Mouse (Mus musculus): ENCODE data around the gene Osbpl5. TPM values are rescaled to one million over a fixed set of nuclear protein-coding genes. Genes with fewer than 3 reads are reported as not detected.
"Not testable (repeated sequence)": the region's sequence is repeated elsewhere in the genome, so short reads cannot be mapped to it uniquely, and the experiment has no call there.

The Osbpl5 gene
- polyA plus RNA-seq, 1 experiment from 2014 or later, result 38.1 TPM

DNA sequence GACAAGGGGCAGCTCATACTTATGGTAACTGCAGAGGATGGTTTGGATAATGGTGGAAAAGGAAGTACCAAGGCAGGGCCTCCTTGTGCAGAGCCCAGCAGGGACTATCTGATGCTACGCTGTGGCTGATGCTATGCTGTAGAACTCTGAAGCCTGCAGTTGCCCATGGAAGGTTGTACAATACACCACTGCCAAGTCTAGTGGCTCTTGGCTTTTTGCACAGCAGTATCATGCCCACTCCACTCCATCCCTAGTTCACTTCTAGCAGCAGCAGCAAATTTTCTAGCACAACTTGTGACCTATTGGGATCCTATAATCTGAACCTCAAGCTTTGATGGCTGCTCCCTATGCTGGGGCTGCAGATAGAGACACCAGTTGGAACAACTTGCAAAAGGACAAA is 75.2 kb downstream of the Osbpl5 start:
- Histone ChIP-seq H3K27ac (no peak overlapping the region), H3K9me3 (ENCODE audit: control insufficient read depth, low read length) (no peaks in the 10 kb centered on the region), H3K4me1 (replicated peaks; ENCODE audit: control insufficient read depth, insufficient read depth, low read length) (no peaks in the 10 kb centered on the region), H3K9ac (no peak overlapping the region), H3K4me3 (replicated peaks; ENCODE audit: low read length) (no peak overlapping the region), H3K27me3 (ENCODE audit: control insufficient read depth, insufficient read depth, low read length) (no peaks in the 10 kb centered on the region), H3K4me2 (replicated peaks) (no peak overlapping the region), H3K36me3 (replicated peaks; ENCODE audit: control insufficient read depth, insufficient read depth) (no peaks in the 10 kb centered on the region)
- no peak for ATAC-seq (ENCODE audit: low FRiP score)
- DNase-seq (ENCODE audit: low spot score), result no peak
- 91% methylated on average over 1 of the region's 1 CpGs for WGBS

DNA sequence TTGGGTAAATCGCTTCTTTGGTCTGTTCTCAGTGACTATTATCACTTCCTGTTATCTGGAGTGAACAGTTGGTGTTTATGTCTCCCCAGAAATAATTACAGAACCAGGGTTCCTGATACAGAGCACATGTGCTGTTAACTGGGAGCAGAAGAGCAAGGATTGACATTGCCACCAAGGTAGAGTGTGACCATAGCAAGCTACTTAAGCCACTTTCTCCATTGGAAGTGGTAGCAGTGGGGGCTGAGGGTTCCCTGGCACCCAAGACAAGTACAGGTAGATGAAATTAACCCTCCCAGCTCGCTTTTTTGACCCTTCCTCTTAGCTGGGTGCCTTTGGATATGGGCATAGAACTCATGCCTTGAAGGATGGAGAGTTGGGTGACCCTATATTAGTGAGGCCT is 75.9 kb downstream of the Osbpl5 start:
- H3K9ac ChIP-seq; H3K9me3 ChIP-seq (ENCODE audit: control insufficient read depth, low read length); H3K4me3 ChIP-seq (replicated peaks; ENCODE audit: low read length); H3K4me2 ChIP-seq (replicated peaks); DNase-seq (ENCODE audit: low spot score); H3K27ac ChIP-seq; H3K27me3 ChIP-seq (ENCODE audit: control insufficient read depth, insufficient read depth, low read length); H3K4me1 ChIP-seq (replicated peaks; ENCODE audit: control insufficient read depth, insufficient read depth, low read length); H3K36me3 ChIP-seq (replicated peaks; ENCODE audit: control insufficient read depth, insufficient read depth); ATAC-seq (ENCODE audit: low FRiP score): not testable (repeated sequence)
- 62% methylated on average over 2 of the region's 2 CpGs for WGBS

DNA sequence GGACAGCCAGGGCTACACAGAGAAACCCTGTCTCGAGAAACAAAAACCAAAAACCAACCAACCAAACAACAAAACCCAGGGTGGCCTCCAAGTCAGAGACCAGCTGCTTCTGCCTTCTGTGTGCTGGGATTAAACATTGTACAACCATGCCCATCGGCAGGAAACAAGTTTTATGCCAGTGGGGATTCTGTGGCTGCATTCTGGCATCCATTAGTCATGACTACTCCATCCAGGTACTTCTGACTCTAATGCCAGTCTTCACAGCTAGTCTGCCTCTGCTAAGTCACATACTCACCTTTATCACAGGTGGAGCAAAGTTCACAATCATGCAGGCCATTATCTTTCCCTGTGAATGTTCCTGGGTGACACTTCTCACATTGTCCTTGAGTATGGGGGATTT is 77.1 kb downstream of the Osbpl5 start:
- H3K4me1 ChIP-seq (replicated peaks; ENCODE audit: control insufficient read depth, insufficient read depth, low read length); H3K27me3 ChIP-seq (ENCODE audit: control insufficient read depth, insufficient read depth, low read length); DNase-seq (ENCODE audit: low spot score); H3K27ac ChIP-seq; ATAC-seq (ENCODE audit: low FRiP score); H3K36me3 ChIP-seq (replicated peaks; ENCODE audit: control insufficient read depth, insufficient read depth); H3K9ac ChIP-seq; H3K4me2 ChIP-seq (replicated peaks); H3K4me3 ChIP-seq (replicated peaks; ENCODE audit: low read length); H3K9me3 ChIP-seq (ENCODE audit: control insufficient read depth, low read length): not testable (repeated sequence)
- WGBS, result 76% methylated on average over 2 of the region's 2 CpGs

DNA sequence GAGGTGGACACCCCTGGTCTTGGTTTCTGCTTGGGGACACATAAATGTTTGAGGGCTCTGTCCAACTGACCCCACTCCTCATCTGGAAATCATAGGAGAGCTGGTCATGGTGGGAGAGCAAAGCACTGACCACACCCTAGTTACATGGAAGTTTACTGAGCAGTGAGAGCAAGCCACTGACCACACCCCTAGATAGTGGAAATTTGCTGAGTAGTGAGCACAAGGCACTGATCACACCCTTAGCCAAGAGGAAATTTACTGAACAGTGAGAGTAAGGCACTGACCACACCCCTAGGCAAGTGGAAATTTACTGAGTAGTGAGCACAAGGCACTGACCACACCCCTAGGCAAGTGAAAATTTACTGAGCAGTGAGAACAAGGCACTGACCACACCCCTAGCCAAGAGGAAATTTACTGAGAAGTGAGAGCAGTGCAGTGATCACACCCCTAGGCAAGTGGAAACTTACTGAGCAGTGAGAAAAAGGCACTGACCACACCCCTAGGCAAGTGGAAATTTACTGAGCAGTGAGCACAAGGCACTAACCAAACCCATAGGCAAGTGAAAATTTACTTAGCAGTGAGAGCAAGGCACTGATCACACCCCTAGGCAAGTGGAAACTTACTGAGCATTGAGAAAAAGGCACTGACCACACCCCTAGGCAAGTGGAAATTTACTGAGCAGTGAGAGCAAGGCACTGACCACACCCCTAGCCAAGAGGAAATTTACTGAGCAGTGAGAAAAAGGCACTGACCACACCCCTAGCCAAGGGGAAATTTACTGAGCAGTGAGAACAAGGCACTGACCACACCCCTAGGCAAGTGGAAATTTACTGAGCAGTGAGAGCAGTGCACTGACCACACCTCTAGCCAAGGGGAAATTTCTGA is 90.1 kb downstream of the Osbpl5 start:
- ATAC-seq (ENCODE audit: low FRiP score) (no peak), DNase-seq (ENCODE audit: low spot score) (no peak)
- no peak overlapping the region for H3K27ac ChIP-seq
- H3K4me2 ChIP-seq (replicated peaks), result no peak overlapping the region
- no peaks in the 10 kb centered on the region for H3K27me3 ChIP-seq (ENCODE audit: control insufficient read depth, insufficient read depth, low read length)
- no peak overlapping the region for H3K4me3 ChIP-seq (replicated peaks; ENCODE audit: low read length)
- no peak overlapping the region for H3K9ac ChIP-seq
- H3K4me1 ChIP-seq (replicated peaks; ENCODE audit: control insufficient read depth, insufficient read depth, low read length), result no peaks in the 10 kb centered on the region
- H3K9me3 ChIP-seq (ENCODE audit: control insufficient read depth, low read length), result no peaks in the 10 kb centered on the region
- H3K36me3 ChIP-seq (replicated peaks; ENCODE audit: control insufficient read depth, insufficient read depth), result no peaks in the 10 kb centered on the region

DNA sequence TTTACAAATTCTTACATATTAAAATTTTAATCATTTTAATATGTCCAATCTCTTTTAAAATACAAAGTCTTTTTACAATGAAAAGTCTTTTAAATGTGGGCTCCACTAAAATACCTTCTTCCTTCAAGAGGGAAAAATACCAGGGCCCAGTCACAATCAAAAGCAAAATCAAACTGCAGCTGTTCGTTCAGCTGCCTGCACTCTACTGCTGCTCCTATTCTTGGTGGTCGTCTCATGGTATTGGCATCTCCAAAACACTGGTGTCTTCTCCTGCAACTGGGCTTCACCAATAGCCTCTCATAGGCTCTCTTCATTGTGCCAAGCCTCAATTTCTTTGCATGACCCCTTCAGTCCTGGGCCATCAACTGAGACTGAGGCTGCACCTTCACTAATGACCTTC is 93.3 kb downstream of the Osbpl5 start:
- Histone ChIP-seq H3K27ac (no peak overlapping the region), H3K4me1 (replicated peaks; ENCODE audit: control insufficient read depth, insufficient read depth, low read length) (no peaks in the 10 kb centered on the region), H3K36me3 (replicated peaks; ENCODE audit: control insufficient read depth, insufficient read depth) (no peaks in the 10 kb centered on the region), H3K27me3 (ENCODE audit: control insufficient read depth, insufficient read depth, low read length) (no peaks in the 10 kb centered on the region), H3K9me3 (ENCODE audit: control insufficient read depth, low read length) (no peaks in the 10 kb centered on the region), H3K9ac (no peak overlapping the region), H3K4me2 (replicated peaks) (no peak overlapping the region), H3K4me3 (replicated peaks; ENCODE audit: low read length) (no peak overlapping the region)
- no peak for ATAC-seq (ENCODE audit: low FRiP score)
- no peak for DNase-seq (ENCODE audit: low spot score)
- WGBS, result 86% methylated on average over 2 of the region's 2 CpGs

DNA sequence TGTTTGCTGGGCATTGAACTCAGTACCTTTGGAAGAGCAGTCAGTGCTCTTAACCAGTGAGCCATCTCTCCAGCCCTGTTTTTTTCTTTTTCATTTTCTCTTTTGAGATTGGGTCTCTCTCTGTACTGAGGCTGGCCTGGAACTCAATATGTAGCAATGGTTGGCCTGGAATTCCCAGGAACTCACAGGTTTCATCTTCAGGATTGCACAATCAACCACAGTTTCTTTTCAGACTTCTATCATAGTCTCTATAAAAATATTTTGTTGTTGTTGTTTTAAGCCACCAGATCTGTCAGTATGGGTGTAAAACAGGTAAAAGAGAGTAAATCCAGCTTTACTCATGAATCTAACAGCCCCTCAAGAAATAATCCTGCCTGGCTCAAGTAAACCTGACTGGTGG is 96.0 kb downstream of the Osbpl5 start:
- Histone ChIP-seq H3K4me1 (replicated peaks; ENCODE audit: control insufficient read depth, insufficient read depth, low read length) (no peaks in the 10 kb centered on the region), H3K36me3 (replicated peaks; ENCODE audit: control insufficient read depth, insufficient read depth) (no peaks in the 10 kb centered on the region), H3K9ac (no peak overlapping the region), H3K9me3 (ENCODE audit: control insufficient read depth, low read length) (no peaks in the 10 kb centered on the region), H3K27ac (no peak overlapping the region), H3K4me2 (replicated peaks) (no peak overlapping the region), H3K27me3 (ENCODE audit: control insufficient read depth, insufficient read depth, low read length) (no peaks in the 10 kb centered on the region), H3K4me3 (replicated peaks; ENCODE audit: low read length) (no peak overlapping the region)
- ATAC-seq (ENCODE audit: low FRiP score) (no peak), DNase-seq (ENCODE audit: low spot score) (no peak)

DNA sequence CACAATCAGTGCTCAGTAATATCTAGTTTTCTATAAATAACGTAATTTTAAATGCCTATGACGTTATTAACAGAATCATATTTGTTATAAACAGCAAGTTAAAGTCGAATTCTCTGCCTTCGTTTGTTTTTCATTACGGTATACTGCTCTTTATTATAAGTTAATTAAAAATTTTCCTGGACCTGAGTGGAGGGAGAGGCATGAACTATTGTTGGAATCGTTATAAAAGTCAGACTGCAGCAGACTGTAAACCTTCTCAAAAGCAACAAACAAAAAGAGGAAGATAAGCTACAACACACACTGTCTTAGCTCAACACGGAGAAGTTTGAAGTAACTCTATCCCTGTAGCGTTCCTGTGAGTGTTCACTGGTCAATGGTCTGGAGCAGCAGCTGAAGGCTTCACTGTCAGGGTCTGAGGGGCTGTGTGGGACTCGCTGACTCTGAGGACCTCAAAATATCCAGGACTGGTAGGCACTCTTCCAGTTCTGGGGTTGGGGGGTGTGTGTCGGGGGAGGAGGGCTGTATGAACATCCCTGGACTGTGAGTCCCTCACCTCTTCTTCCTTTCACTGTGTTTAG is 106.9 kb downstream of the Osbpl5 start:
- not testable (repeated sequence) for H3K27me3 ChIP-seq (ENCODE audit: control insufficient read depth, insufficient read depth, low read length); H3K4me1 ChIP-seq (replicated peaks; ENCODE audit: control insufficient read depth, insufficient read depth, low read length); DNase-seq (ENCODE audit: low spot score); H3K36me3 ChIP-seq (replicated peaks; ENCODE audit: control insufficient read depth, insufficient read depth); H3K27ac ChIP-seq; ATAC-seq (ENCODE audit: low FRiP score); H3K9me3 ChIP-seq (ENCODE audit: control insufficient read depth, low read length)
- Histone ChIP-seq H3K4me2 (replicated peaks) (peak overlapping the region; percentile 92), H3K9ac (peak overlapping the region; percentile 71; the same call in 1 of the 2 replicates), H3K4me3 (replicated peaks; ENCODE audit: low read length) (peak overlapping the region; percentile 69)
- WGBS, result 55% methylated on average over 10 of the region's 10 CpGs

DNA sequence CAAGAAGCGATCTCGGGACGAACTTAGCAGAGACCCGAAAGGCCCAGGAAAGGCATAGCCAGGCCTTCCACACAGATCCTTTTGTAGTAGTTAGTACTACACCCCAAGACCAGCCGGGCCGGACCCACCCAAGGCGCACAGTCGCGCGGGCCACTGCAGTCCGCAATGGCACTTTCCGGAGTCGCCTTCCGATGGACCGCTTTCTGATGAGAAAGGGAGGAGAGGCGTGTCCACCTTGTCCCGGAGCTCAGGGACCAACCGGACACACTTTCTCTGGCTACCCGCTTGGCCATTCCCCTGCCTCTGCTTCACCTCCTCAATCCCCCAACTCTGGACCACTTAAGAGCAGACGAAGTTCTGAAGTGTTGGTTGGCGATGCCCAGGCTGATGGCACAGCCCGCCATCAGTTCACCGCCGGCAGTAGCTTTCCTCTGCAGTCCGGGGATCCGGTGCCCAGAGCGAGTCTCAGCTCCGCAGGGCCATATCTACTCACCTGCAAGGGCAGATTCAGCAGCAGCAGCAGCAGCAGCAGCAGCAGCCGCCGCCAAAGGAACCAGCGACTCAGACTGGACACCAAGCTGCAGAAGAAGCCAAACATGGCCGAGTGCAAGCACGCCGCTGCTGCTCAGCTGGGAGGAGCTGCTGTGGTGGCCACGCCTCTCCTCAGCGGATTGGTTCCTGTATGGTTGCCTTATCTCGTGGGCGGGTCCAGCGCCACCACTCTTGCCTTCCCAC is 107.6 kb downstream of the Osbpl5 start, which contains the start of gene Tnfrsf22:
Gene Tnfrsf22 (minus strand): TSS at position 628 of the 735 bp plus-strand sequence.
- Histone ChIP-seq H3K36me3 (replicated peaks; ENCODE audit: control insufficient read depth, insufficient read depth) (no peaks in the 10 kb centered on the region), H3K27me3 (ENCODE audit: control insufficient read depth, insufficient read depth, low read length) (no peaks in the 10 kb centered on the region), H3K4me1 (replicated peaks; ENCODE audit: control insufficient read depth, insufficient read depth, low read length) (no peaks in the 10 kb centered on the region), H3K4me2 (replicated peaks) (peak within 1 kb of the TSS; percentile 92), H3K4me3 (replicated peaks; ENCODE audit: low read length) (peak within 1 kb of the TSS; percentile 69), H3K27ac (no peak within 1 kb of the TSS), H3K9ac (peak within 1 kb of the TSS; percentile 71), H3K9me3 (ENCODE audit: control insufficient read depth, low read length) (0 out of 2 replicates have a peak, but pooled peaks cover 5% of the 10 kb centered on the region)
- peak; percentile 96 for ATAC-seq (ENCODE audit: low FRiP score)
- DNase-seq (ENCODE audit: low spot score), result peak; percentile 82
- WGBS, result 4% methylated on average over 39 of the region's 39 CpGs

DNA sequence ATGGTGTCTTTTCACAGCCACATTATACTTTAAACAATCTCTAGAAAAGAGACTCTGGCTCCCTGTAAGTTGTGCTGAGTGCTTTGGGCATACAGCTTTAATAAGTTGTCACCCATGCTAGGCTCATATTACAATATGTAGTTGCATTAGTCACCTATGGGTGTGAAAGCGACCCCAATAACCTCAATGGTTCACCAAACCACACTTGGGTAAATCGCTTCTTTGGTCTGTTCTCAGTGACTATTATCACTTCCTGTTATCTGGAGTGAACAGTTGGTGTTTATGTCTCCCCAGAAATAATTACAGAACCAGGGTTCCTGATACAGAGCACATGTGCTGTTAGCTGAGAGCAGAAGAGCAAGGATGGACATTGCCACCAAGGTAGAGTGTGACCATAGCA is 112.8 kb downstream of the Osbpl5 start:
- H3K9me3 ChIP-seq (ENCODE audit: control insufficient read depth, low read length); H3K27me3 ChIP-seq (ENCODE audit: control insufficient read depth, insufficient read depth, low read length); H3K4me3 ChIP-seq (replicated peaks; ENCODE audit: low read length); DNase-seq (ENCODE audit: low spot score); H3K9ac ChIP-seq; H3K36me3 ChIP-seq (replicated peaks; ENCODE audit: control insufficient read depth, insufficient read depth); H3K4me1 ChIP-seq (replicated peaks; ENCODE audit: control insufficient read depth, insufficient read depth, low read length); H3K27ac ChIP-seq; H3K4me2 ChIP-seq (replicated peaks); ATAC-seq (ENCODE audit: low FRiP score): not testable (repeated sequence)
- WGBS, result 96% methylated on average over 2 of the region's 2 CpGs

Measured in hindbrain, embryonic 14.5 days (tissue).